Mouse (Mus musculus) embryo, embryonic 10 days (tissue): ENCODE results near the gene Fbxw24.
"Not testable (repeated sequence)": the region's sequence is repeated elsewhere in the genome, so short reads cannot be mapped to it uniquely, and the experiment has no call there.

Experiments used
- DNase-seq: peaks from one replicate; pipeline ENCODE4 v3.0.0-alpha.2; 2015; ENCODE audit warnings: low spot score

The Fbxw24 gene

DNA sequence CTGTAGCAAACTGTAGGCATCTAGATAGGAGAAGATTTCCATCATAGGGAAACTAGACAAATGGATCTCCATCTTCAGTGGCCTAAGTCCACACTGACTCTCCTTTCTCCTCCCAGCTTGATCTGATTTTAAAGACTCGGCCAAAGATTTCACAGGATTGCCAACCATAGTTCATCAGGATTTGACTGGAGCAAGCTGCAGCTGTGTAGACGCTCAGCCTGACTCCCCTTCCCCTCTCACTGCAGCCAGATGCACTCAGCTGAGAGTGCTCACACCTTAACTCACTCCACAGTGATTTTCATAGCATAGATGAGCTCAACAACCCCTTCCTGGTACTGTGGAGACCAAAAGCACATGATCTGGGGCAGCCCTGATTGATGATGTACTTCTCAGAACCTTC is at the start of gene Fbxw24:
Gene Fbxw24, minus strand, starts transcription at position 101 of the 400 bp plus-strand sequence.
- not testable (repeated sequence) for DNase-seq

DNA sequence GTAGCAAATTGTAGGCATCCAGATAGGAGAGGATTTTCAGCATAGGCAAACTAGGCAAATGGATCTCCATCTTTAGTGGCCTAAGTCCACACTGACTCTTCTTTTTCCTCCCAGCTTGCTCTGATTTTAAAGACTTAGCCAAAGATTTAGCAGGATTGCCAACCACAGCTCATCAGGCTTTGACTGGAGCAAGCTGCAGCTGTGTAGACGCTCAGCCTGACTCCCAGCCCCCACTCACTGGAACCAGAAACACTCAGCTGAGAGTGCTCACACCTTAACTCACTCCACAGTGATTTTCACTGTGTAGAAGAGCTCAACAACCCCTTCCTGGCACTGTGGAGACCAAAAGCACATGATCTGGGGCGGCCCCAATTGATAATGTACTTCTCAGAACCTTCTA is 38.7 kb upstream of the Fbxw24 start, which contains the start of gene Fbxw25:
Gene Fbxw25, minus strand, starts transcription at position 101 of the 400 bp plus-strand sequence.
- DNase-seq: not testable (repeated sequence)

DNA sequence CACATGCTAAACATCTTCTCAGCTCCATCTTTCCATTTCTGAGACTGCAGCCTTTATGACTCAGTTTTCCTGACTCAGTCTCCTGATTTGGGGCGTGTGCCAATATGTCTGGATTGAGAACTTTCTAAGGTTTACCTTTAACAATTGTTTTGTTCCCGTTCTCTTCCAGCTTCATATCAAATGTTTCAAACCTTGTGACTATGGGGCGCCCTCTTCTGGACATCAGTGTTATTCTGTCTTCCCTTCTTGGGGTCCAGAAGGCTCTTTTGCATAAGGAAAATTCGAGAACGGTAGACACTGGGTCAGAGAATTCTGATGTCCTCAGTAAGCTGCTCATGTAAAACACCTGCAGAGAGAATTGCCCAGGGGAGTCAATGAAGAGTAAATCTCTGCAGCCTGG is 19.0 kb downstream of the Fbxw24 start:
- DNase-seq: peak; percentile 41

DNA sequence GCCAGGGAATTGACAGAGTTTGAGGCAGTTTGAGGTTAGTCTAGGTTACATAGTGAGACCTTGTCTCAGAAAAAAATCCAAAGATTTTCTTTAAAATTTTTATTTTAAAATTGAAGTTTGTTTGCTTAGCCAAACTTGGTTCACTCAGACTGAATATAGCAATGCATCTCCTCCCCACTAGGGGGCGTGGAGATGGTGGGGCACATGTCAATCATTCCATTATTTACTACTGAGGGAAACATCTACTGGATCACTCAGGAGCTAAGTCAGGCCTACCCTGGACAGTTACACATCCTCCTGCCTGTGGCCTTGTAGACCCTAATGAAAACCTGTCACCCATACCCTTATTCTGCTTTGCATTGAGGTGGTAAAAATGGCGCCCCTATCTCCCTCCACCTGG is 23.7 kb downstream of the Fbxw24 start:
- DNase-seq: not testable (repeated sequence)

DNA sequence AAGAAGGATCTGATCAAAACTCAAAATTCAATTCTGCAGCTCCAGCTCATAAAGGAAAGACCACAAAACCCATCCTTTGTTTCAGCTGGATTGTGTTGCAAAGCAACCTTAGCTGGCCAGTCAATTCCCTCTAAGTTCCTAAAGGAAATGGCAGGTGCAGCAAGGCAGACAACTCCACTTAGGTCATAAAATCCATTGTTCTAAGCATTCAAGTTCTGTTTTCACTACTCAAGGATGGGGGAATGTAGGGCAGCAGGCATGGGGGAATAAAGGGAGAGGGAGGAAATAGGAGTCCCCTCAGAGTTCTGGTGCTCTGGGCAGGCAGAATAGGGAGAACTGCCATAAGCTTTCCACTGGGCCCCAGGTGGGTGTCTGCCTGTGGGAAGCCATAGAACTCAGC is 28.6 kb downstream of the Fbxw24 start:
- DNase-seq: no peak

DNA sequence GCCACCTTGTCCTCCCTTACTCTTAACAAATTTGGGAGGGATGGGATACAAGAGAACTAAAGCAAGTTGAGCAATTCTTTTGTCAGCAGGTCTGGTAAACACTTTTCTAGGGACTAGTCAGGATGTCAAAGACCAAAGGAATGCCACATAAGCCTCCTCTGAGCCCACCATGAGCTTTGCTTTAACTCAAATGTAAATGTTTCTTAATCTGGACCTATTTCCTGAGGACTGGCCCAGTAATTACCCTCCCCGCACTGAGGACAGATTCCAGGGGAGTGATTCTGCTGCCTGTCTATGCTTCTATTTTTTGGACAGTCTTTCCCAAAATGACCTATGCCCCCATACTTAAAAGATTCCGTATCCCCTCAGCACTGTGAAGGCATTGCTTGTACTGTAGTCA is 31.0 kb downstream of the Fbxw24 start:
- DNase-seq: no peak

DNA sequence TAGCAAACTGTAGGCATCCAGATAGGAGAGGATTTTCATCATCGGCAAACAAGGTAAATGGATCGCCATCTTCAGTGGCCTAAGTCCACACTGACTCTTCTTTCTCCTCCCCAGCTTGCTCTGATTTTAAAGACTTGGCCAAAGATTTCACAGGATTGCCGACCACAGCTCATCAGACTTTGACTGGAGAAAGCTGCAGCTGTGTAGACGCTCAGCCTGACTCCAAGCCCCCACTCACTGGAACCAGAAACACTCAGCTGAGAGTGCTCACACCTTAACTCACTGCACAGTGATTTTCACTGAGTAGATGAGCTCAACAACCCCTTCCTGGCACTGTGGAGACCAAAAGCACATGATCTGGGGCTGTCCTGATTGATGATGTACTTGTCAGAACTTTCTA is 57.7 kb downstream of the Fbxw24 start, which contains the start of gene Fbxw15:
Gene Fbxw15, minus strand, starts transcription at position 101 of the 400 bp plus-strand sequence.
- DNase-seq: not testable (repeated sequence)

DNA sequence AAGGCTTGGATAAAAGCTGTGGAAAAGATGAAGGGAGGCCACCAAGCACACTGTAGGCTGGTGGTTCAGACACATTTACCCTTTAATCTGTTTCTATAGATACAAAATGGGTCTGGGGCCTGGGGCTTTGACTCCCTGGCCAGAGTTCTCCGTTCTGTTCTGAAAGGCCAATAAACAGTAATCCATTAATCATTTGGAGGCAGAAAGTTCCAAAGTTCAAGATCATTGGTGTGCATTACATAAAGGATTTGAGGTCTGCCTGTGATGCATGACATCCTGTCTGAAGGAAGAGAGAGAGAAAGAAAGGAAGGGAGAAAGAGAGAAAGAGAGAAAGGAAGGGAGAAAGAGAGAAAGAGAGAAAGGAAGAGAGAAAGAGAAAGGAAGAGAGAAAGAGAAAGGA is 60.3 kb downstream of the Fbxw24 start:
- DNase-seq: no peak

DNA sequence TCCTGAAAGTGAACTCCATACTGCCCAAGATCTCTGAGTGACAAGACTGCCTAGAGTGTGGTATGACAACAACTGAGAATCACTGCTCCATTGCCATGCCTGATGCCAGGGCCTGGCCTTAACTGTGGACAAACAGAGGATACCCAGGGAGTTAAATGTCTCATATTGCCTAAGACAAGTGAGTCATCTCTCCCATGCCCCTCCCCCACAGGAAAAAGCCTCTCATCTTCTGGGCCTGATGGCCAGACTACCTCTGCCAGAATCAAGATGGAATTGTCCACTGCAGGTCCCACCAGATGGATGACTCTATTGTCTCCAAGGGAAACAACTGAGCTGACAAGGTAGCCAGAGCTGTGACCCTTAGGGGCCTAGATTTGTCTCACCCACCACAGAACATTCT is 63.8 kb downstream of the Fbxw24 start:
- DNase-seq: not testable (repeated sequence)

DNA sequence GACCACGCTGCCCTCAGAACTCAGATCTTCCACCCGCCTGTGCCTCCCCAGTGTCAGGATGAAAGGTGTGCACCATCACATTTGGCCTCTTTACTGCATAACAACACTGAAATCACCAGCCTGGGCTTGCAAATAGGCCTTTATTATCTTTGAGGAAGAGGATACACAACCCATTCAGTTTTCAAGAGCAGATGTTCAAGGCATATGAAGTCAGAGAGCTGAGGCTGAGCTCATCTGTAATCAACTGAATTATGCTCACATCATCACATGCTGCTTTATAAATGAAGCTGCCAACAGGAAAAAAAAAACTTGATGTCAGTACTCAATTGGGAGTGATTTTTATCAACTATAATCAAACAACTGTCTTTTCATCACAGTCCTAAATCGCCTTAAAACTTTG is 73.4 kb downstream of the Fbxw24 start:
- no peak for DNase-seq
